Mouse (Mus musculus): ENCODE measurements around the gene Gm28048.

DNA sequence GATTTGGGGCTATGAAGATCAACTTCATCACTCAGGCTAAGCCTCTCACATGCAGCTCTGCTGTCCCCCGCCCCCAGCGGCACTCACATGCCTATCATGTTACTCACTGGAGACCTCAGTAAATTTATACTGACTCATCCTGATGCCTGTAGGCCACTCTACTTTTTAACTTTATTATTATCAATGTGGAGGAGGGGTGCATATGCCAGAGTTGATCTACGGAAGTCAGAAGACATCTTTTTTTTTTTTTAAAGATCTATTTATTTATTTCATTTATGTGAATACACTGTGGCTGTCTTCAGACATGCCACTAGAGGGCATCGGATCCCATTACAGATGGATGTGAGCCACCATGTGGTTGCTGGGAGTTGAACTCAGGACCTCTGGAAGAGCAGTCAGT, 16.4 kb downstream of the Gm28048 start:
- TF ChIP-seq CTCF (IDR thresholded peaks at IDR 0.05; ENCODE audit: insufficient read depth, low read length) (no peak), POLR2A (IDR thresholded peaks at IDR 0.05; ENCODE audit: borderline replicate concordance, extremely low read depth, low read depth, low read length) (no peak)

Data from lung, adult 2 months (tissue).